Mouse (Mus musculus) spleen, adult 2 months (tissue): ENCODE measurements around the gene Kmt2a. TPM values are rescaled to one million over a fixed set of nuclear protein-coding genes. Genes with fewer than 3 reads are reported as not detected.

ENCODE experiments used
- DNase-seq, 2 experiments: peaks; one replicate each; pipeline versions ENCODE4 v3.0.0 to v3.0.0-alpha.2; 2012 to 2021; ENCODE audit warnings: low spot score in 2 of 2, low read depth in 1 of 2
- H3K27ac ChIP-seq: fragments of 200-500 bp; 2 replicates; pipeline ENCODE4 v1.5.1; 2012; ENCODE audit warnings: low read length, inconsistent platforms; ENCODE audit not compliant: insufficient read depth
- H3K27me3 ChIP-seq: fragments of 200-500 bp; 2 replicates; pipeline ENCODE4 v1.6.1; 2012; ENCODE audit warnings: mild to moderate bottlenecking, moderate library complexity, low read length, inconsistent platforms; ENCODE audit not compliant: control insufficient read depth, insufficient read depth
- H3K36me3 ChIP-seq: fragments of 200-500 bp; 2 replicates; pipeline ENCODE4 v1.6.1; 2012; ENCODE audit warnings: mild to moderate bottlenecking, low read length, inconsistent platforms; ENCODE audit not compliant: control insufficient read depth, insufficient read depth
- H3K4me1 ChIP-seq: fragments of 200-500 bp; 2 replicates; pipeline ENCODE4 v1.6.1; 2011; ENCODE audit warnings: inconsistent platforms; ENCODE audit not compliant: control insufficient read depth, insufficient read depth, insufficient read length
- H3K4me3 ChIP-seq: fragments of 200-500 bp; 2 replicates; pipeline ENCODE4 v1.5.1; 2011; ENCODE audit warnings: mild to moderate bottlenecking, inconsistent platforms; ENCODE audit not compliant: insufficient read depth, insufficient read length; ENCODE audit errors: extremely low read depth
- CTCF ChIP-seq: fragments of 200-500 bp; IDR thresholded peaks from 2 replicates; pipeline ENCODE4 v1.5.1; 2011; ENCODE audit warnings: mild to moderate bottlenecking, inconsistent platforms; ENCODE audit not compliant: insufficient read depth, insufficient read length, insufficient replicate concordance; ENCODE audit errors: extremely low read depth
- POLR2A ChIP-seq: fragments of 200-500 bp; IDR thresholded peaks from 2 replicates; pipeline ENCODE4 v1.6.1; 2011; ENCODE audit warnings: low read depth, low read length, inconsistent platforms
- WGBS: fragments of 180-500 bp; shearing (Covaris S2); methylation state at CpG from one replicate; pipeline ENCODE4 v1.1.7; 2018; 5-methylcytosine and 5-hydroxymethylcytosine counted together
- polyA plus RNA-seq: library from polyadenylated mRNA; depleted of rRNA; stranded (reverse); fragments of >200 nt; gene quantifications from 2 replicates; pipeline ENCODE4 v1.2.3, GENCODE M21; 2012

The Kmt2a gene
- polyA plus RNA-seq, 1 experiment = 36.8 TPM

DNA sequence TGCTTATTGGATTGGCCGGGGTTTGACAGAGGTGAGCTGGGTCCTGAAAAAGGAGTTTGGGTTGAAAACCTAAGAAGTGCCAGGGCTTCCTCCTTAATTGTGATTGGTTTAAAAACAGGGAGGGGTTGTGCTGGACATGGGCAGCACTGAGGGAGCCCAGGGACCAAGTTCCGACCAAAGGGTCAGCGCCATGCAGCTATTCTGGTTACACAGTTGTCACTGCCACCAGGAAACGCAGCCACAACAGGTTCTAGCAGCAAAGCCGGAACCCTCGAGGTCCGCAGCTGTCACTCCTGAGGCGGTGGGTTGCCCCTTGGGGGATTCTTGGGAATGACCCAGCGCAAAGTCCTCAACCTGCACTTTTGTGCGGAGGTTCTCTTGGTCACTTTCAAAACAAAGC lies 76.4 kb downstream of the Kmt2a start:
- 95% methylated on average over 10 of the region's 10 CpGs for WGBS
- DNase-seq = no peak

DNA sequence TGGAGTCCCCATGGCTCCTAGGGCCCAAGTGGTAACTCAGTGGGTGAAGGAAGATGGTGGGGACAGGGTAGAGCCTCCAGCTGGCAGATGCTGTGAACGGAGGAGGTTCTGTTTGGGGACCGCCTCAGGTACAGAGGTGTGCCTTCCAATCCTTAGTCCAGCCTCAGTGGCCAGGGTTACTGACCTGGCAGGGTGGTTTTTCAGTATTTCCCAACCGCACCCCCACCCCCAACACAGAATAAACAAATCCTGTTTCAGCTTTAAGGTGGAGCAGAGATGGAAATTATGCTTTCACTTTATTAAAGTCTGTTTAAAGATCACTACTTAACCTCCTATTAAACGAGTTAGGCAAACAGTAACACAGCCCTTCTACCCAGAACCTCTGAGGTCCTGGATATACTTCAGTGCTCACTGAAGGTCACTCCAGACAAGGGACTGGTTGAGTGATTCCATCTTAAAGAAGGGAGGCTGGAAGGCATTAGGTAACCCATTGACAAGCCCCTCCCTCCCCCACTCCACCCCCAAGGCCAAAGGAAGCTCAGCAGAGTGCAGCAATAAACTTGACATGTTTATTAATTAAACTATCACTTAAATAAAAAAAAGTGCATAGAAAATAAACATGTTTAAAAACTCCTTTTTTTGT lies 78.2 kb downstream of the Kmt2a start, which contains the start of gene Ttc36:
TSS of gene Ttc36 (minus strand) at position 265 of the 643 bp plus-strand sequence.
- DNase-seq = no peak
- WGBS = 80% methylated on average over 4 of the region's 4 CpGs
- Histone ChIP-seq H3K27me3 (peaks cover 3% of the 10 kb centered on the region), H3K4me3 (no peak within 1 kb of the TSS), H3K4me1 (peaks cover 4% of the 10 kb centered on the region; the same call in 1 of the 2 replicates), H3K27ac (no peak within 1 kb of the TSS), H3K36me3 (peaks cover 23% of the 10 kb centered on the region)
- TF ChIP-seq POLR2A (no peak), CTCF (no peak)

More for the DNA sequence above, 76.4 kb downstream of the Kmt2a start:
- H3K27ac ChIP-seq = no peak overlapping the region
- TF ChIP-seq CTCF (no peak), POLR2A (no peak)
- H3K27me3 ChIP-seq = peaks cover under 1% of the 10 kb centered on the region; the same call in 1 of the 2 replicates
- H3K4me1 ChIP-seq = no peaks in the 10 kb centered on the region
- H3K4me3 ChIP-seq = no peak overlapping the region
- H3K36me3 ChIP-seq = peaks cover 37% of the 10 kb centered on the region

DNA sequence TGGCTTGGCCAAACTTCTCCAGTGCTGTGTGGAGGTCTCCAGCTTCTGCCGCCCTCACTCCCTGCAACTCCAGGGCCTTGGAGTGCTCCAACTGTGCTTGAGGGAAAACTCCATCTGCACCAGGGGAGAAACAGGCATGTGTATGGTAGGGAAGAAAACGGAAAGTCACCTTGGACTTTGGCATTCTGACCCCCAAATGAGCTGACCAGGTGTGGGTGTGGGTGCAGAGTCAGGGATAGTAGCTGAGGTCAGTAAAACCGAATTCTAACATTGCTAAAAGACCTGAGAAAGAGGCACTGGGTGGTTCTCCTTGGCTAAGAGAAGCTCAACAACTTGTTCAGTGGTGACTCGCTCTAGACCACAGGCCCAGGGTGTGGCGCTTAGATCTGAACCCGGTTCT lies 79.4 kb downstream of the Kmt2a start:
- DNase-seq = no peak
- Histone ChIP-seq H3K4me3 (no peak overlapping the region), H3K27ac (no peak overlapping the region), H3K4me1 (peaks cover 4% of the 10 kb centered on the region; the same call in 1 of the 2 replicates), H3K36me3 (peaks cover 12% of the 10 kb centered on the region), H3K27me3 (peaks cover 3% of the 10 kb centered on the region)
- WGBS = 74% methylated on average over 6 of the region's 6 CpGs
- no peak for TF ChIP-seq POLR2A

GRCm38 (mm10) chr9:44799958-44800324 lies 81.2 kb downstream of the Kmt2a start:
- no peak for TF ChIP-seq CTCF
- TF ChIP-seq POLR2A = no peak
- Histone ChIP-seq H3K4me3 (peak overlapping the region; percentile 60; the same call in 1 of the 2 replicates), H3K36me3 (peaks cover 3% of the 10 kb centered on the region; the same call in 1 of the 2 replicates), H3K27ac (no peak overlapping the region), H3K27me3 (peaks cover 3% of the 10 kb centered on the region), H3K4me1 (peaks cover 4% of the 10 kb centered on the region; the same call in 1 of the 2 replicates)
- 46% methylated on average over 9 of the region's 9 CpGs for WGBS
- DNase-seq = no peak

DNA sequence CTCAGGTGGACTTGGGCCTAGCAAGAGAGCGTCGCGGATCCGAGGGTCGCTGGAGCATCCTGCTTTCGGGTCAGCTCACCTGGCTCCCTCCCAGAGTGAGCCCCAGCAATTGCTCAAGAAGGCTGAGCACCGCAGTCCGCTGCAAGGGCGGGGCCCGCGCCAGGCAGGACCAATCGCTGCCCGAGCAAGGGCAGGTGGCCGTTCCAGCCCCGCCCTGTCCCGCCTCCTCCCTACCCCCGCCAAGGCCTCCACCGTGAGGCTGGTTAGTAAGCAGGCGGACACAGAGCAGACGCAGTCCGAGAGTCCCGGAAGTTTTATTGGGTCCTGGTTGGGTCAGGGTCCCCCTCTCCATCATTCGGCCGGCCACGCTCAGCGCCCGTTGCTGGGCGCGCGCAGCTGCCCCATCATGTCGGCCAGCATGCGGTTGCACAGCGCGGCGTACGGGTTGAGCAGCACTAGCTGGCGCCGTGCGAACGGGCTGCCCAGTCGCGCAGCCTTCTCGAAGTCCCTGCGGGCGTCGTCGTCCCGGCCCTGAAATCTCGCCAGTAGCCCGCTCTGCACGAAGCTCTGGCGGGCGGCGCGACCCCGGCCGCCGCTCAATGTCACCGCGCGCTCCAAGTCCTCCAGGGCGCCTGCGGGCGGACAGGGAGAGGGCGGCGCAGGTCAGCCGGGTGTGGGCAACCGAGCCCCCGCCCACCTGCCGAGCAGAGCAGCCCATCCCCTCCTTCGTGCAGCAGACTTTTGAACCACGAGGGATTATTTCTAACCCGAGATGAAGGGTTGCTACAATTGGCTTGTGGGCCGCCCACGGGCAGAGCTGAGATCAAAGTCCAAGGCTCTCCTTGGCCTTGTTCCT lies 81.8 kb downstream of the Kmt2a start, which contains the start of gene Tmem25:
TSS of gene Tmem25 (minus strand) at position 206 of the 856 bp plus-strand sequence.
- Histone ChIP-seq H3K4me3 (peak within 1 kb of the TSS; percentile 60), H3K36me3 (no peaks in the 10 kb centered on the region), H3K4me1 (peaks cover 4% of the 10 kb centered on the region; the same call in 1 of the 2 replicates), H3K27ac (no peak within 1 kb of the TSS), H3K27me3 (peaks cover 3% of the 10 kb centered on the region)
- WGBS = 1% methylated on average over 75 of the region's 75 CpGs
- no peak for TF ChIP-seq POLR2A
- no peak for TF ChIP-seq CTCF
- DNase-seq = peak; percentile 8 to 71

- Histone ChIP-seq H3K4me1 (peaks cover 4% of the 10 kb centered on the region; the same call in 1 of the 2 replicates), H3K27me3 (peaks cover 3% of the 10 kb centered on the region), H3K36me3 (no peaks in the 10 kb centered on the region), H3K27ac (no peak overlapping the region), H3K4me3 (no peak overlapping the region)
- no peak for DNase-seq
- no peak for TF ChIP-seq CTCF
- TF ChIP-seq POLR2A = no peak
- 80% methylated on average over 7 of the region's 7 CpGs for WGBS
Observed at GRCm38 (mm10) chr9:44798298-44798697, 82.8 kb downstream of the Kmt2a start.

- H3K27me3 ChIP-seq = no peaks in the 10 kb centered on the region
- H3K4me1 ChIP-seq = no peaks in the 10 kb centered on the region
- H3K36me3 ChIP-seq = peaks cover 16% of the 10 kb centered on the region
- no peak overlapping the region for H3K27ac ChIP-seq
- WGBS = 91% methylated on average over 9 of the region's 9 CpGs
- no peak for DNase-seq
- TF ChIP-seq POLR2A (no peak), CTCF (no peak)
- no peak overlapping the region for H3K4me3 ChIP-seq
Observed at GRCm38 (mm10) chr9:44792842-44793241, 88.3 kb downstream of the Kmt2a start.
